Mouse (Mus musculus) spleen, postnatal 36 days (tissue): ENCODE data around the gene Olfr1346.
"Not testable (repeated sequence)": the region's sequence is repeated elsewhere in the genome, so short reads cannot be mapped to it uniquely, and the experiment has no call there.

Experiments used
- DNase-seq, 2 experiments: peaks; one replicate each; pipeline ENCODE4 v3.0.0; 2022; ENCODE audit warnings: low spot score in 2 of 2, mixed read lengths in 1 of 2

The Olfr1346 gene

GRCm38 (mm10) chr7:6466951-6467350 lies at the start of gene Olfr1346:
TSS of gene Olfr1346 (plus strand) at chr7:6467101.
- DNase-seq: no peak

DNA sequence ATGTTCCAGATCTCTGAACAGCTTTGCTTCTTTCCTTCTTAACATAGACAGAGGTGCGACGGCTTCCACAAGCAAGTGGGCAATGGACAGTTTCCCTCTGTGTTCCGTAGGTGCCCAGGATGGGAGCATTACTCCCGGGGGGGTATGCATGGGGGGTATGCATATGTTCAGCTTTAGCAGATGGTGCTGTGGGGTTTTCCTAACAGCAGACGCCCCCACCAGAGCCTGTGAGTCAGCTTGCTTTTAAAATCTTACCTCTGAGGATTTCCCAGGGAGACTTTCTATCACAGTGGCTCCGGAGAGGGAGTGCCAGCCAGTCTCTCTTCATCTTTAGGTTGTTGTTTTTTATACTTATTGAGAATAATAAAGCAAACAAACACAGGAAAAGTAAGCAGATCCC lies 47.0 kb upstream of the Olfr1346 start:
- no peak for DNase-seq

- no peak for DNase-seq
These were observed 37.5 kb upstream of the Olfr1346 start for GRCm38 (mm10) chr7:6429381-6429780.

- DNase-seq: no peak
These were observed 36.6 kb upstream of the Olfr1346 start for GRCm38 (mm10) chr7:6430342-6430741.

- no peak for DNase-seq
These were observed 28.5 kb upstream of the Olfr1346 start, which contains the start of gene Olfr1344 for GRCm38 (mm10) chr7:6438388-6438787. TSS of gene Olfr1344 (plus strand) at chr7:6438688.

DNA sequence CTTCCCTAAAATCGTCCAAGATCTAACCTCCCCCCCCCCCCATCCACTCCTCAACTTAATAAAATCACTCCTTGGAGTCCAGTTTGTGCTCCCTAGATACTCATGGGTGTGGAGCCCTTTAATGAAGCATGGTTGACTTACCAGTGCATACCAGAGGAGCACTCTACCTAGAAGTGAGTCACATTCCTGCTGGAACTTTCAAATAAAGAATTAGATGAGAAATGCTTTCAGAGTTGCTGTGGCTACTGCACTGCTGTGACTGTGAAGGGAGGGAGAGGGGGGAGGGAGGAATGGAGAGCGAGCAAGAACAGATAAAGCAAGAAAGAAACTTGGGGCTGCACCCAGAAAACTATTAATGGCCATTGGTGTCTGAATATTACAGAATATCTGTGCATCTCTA lies 25.7 kb upstream of the Olfr1346 start:
- no peak for DNase-seq

DNA sequence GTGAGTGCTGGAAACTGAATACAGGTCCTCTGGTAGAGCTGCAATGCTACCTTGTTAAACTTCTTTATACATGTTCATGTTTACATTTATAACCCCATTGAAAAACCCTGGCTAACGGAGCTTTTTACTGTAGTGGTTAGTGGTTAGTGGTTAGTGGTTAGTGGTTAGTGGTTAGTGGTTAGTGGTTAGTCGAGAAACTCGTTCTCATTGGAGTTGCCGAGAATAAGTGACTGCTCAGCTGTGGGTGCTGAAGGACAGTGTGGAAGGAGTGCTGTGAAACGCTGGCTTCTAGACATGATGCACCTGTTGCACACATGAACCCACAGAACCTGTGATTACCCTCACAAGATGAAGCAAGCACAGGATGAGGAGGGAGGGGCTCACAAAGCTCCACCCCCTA lies 19.1 kb upstream of the Olfr1346 start:
- no peak for DNase-seq

DNA sequence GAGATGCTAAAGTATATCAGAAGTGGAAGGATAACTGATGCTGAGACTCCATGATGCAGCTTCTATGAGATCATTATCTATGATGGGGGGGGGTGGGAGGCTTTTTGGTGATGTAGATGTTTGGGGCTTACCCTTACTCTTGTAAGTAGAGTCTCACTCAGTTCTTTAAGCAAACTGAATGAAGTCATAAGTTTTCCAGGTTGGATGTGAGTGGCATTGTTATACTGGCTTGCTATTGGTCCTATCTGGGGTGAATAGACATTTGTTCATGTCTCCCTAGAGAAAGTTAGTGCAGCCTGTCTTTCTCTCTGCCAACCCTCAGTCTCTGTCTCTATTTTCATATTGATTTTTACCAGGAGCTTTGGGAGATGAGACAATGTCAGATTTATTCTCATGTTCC lies 11.0 kb upstream of the Olfr1346 start, which contains the start of gene Olfr1336:
Gene Olfr1336, plus strand, starts transcription at position 301 of the 400 bp plus-strand sequence.
- DNase-seq: no peak

DNA sequence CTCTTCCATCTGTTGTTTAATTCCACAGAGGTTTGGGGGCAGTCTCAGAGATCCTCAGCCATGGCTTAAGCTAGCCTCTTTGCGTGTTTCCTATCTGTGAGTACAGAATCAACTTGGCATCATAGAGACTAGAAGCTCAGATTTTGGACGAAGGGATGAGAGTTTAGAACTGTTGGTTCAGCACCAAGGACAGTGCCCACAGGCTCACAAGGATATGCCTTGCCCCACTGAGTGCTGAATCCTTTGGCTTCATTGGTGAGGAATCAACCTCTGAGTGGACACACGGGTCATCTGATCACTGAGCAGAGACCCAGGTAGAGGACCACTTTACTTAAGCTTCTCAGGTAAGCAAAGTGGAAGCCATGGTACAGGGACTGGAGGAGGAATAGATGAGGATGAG lies 10.5 kb upstream of the Olfr1346 start:
- no peak for DNase-seq

- DNase-seq: not testable (repeated sequence)
These were observed 10.7 kb downstream of the Olfr1346 start for GRCm38 (mm10) chr7:6477633-6478032.

- no peak for DNase-seq
These were observed 19.9 kb downstream of the Olfr1346 start, which contains the start of gene Olfr5 for GRCm38 (mm10) chr7:6486841-6487240. TSS of gene Olfr5 (minus strand) at chr7:6486941.

DNA sequence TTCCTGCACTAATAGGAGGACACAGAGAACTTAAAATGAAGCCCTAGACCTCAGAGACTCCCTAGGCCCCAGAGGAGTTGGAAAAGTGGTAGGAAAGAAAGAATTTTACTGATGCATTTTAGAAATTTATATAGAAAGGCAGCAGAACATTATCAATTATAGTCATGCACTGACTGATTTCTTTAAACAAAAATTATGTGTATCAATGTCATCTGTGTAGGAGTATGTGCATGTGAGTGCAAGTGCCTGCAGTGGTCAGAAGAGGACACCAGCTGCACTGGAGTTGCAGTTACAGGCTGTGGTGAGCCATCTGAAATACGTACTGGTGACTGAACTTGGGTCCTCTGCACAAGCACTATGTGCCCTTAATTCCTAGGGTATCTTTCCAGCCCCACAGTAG lies 32.8 kb downstream of the Olfr1346 start, which contains the start of gene Olfr1347:
Gene Olfr1347, minus strand, starts transcription at position 101 of the 400 bp plus-strand sequence.
- no peak for DNase-seq

- DNase-seq: no peak
These were observed 41.7 kb downstream of the Olfr1346 start, which contains the start of gene Olfr1348 for GRCm38 (mm10) chr7:6508648-6509047. TSS of gene Olfr1348 (minus strand) at chr7:6508748.

- no peak for DNase-seq
These were observed 54.8 kb downstream of the Olfr1346 start for GRCm38 (mm10) chr7:6521666-6522065.

DNA sequence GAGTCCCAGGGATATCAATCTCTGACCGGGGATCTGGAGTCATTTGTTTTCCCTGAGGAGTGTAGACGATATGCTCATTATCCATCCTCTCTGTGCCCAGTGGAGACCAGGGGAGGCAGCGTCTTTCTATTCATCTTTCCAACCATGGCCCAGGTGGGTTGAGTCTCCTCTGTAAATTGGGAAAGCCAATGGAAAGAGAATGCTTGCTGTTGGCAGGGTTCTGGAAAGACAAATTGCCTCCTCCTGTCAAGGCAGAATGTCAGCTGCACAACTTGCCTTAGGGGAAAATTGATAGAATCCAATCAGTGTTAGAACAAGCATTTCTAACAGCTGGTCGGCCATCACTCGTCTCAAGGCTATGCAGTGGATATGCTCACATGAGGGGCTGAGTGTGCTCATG lies 55.9 kb downstream of the Olfr1346 start, which contains the start of gene Olfr1349:
Gene Olfr1349, minus strand, starts transcription at position 101 of the 400 bp plus-strand sequence.
- no peak for DNase-seq

DNA sequence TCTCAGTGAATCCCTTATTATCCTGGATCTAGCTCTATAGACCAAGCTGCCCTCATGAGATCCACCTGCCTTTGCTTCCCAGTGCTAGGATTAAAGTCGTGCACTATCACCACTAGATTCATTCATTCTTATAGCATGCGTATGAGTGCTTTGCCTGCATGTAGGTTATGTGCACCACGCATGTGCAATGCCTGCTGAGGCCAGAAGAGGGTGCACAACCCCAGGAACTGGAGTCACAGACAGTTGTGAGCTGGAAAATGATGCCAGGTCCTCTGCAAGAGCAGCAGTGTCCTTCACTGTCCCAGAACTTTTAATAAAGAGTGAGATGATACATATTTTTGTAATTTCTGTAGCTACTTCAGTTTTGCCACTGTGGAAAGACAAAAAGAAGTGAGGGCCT lies 58.1 kb downstream of the Olfr1346 start:
- DNase-seq: no peak

DNA sequence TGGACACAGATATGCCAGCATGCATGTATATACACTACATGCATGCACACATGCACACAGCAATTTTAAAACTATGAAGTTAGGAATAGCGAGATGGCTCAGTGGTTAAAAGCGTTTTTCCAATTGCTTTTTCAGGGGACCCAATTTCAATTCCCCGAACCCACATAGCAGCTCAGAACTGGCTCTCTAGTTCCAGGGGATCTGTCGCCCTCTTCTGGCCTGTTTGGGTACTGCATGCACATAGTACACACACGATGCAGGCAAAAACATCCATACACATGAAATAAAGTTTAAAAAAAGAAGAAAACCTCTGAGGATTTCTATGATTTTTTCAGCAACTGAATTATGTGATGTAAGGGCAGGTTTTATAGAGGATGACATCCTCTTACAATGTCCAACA lies 59.2 kb downstream of the Olfr1346 start:
- no peak for DNase-seq
